Mouse (Mus musculus): Measurements from ENCODE around the gene Rsbn1l.

Gene Rsbn1l

DNA sequence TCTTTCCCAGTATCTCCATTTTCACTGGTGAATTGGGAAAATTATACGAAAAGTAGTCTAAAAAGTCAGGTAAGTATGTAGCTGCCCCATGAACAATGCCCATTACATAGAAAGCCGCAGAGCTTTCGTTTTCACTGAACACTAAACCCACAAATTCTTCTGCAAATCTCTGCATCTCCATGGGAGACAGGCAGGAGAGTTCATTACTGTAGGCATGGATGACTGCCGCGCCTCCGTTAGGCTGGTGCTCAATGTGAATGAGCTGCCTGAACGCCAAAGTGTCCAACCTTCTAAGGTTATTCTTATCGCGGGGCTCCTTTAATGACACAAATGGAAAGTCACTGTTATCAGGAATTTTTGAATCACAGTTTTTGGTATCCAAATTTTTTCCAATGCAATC lies 36.6 kb downstream of the Rsbn1l start:
- in situ Hi-C loops (cut with MboI; ENCODE audit: low pct_unique_long_range_greater_than_20kb in 1 of 2, low sequenced_read_pairs in 2 of 2, unreplicated experiment in 1 of 2): no loop called here

DNA sequence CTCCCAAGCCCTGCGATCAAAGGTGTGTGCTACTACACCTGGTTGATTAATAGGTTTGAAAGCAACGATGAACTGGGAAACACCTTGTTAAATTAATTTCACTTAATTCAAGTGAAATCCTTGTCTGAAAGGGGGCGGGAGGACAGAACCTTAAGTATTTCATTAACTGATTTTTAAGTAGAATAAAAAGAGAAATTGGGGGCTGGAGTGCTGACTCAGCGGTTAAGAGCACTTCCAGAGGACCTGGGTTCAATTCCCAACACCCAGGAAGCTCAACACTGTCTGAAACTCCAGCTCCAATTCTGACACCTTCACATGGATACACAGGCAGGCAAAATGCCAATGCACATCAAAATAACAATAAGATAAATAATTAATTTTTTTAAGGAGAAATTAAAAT lies 37.2 kb downstream of the Rsbn1l start:
- in situ Hi-C loops (cut with MboI; ENCODE audit: low pct_unique_long_range_greater_than_20kb in 1 of 2, low sequenced_read_pairs in 2 of 2, unreplicated experiment in 1 of 2): no loop called here

DNA sequence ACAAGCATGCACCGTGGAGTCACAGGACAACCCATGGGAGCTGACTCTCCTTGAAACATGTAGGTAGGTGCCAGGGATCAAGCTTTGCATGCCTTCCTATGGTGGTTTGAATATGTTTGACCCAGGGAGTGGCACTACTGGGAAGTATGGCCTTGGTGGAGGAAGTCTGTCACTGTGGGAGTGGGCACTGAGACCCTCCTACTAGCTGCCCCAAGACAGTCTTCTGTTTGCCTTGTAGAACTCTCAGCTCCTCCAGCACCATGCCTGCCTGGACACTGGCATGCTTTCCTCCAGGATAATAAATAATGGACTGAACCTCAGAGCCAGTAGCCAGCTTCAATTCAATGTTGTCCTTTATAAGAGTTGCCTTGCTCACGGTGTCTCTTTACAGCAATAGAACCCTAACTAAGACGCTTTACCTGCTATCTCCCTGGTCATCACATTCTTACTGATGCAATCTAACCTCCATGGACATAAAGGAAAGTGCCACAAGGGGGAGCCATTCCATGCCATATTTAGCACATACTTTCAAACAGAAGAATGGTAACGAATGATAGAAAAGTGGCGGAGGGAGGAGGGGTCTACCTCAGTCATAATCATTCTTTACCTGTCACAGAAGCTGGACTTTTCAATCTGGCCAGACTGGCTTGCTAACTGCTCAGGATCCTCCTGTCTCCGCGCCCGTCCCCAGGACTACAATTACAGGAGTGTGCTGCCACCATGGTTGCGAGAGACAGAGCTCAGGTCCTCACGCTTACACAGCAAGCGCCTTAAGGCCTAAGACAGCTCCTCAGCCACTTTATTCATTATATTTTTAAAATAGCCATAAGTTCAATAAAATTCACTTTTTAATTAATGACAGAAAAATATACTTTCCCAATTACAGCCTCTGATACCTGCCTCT lies 42.6 kb downstream of the Rsbn1l start:
- in situ Hi-C loops (cut with MboI; ENCODE audit: low pct_unique_long_range_greater_than_20kb in 1 of 2, low sequenced_read_pairs in 2 of 2, unreplicated experiment in 1 of 2): no loop called here

DNA sequence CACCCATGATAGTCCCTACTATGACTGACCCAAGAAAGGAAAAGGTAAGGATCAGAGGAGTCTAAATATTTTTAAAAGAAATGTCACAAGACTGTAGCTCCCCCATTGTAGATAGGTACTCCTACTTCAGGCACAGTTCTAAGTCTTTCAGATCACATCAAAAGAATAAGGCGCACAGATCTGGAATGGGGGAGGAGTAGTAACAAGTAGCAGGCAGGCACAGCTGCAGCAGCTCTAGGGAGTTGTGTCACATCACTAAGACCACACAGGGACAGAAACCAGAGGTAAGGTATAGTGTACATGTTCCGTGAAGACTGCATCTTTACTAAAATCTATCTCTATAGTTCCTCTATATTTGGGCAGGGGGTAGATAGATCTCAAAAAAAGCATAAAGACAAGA lies 44.5 kb downstream of the Rsbn1l start:
- in situ Hi-C loops (cut with MboI; ENCODE audit: low pct_unique_long_range_greater_than_20kb in 1 of 2, low sequenced_read_pairs in 2 of 2, unreplicated experiment in 1 of 2): no loop called here

DNA sequence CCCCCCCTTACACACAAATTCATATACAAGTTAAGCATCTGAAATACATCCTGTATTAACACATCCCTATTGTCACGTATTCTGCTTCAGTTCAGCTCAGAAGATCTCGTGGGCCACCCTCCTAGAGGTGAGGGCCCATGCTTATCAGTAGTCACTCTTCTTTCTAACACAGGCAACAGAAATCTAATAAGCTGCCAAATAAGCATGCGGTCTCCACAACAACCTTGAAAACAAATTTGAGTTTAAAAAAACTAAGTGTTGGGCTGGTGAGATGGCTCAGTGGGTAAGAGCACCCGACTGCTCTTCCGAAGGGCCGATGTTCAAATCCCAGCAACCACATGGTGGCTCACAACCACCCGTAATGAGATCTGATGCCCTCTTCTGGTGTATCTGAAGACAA lies 50.0 kb downstream of the Rsbn1l start:
- in situ Hi-C loops (cut with MboI; ENCODE audit: low pct_unique_long_range_greater_than_20kb in 1 of 2, low sequenced_read_pairs in 2 of 2, unreplicated experiment in 1 of 2): no loop called here

DNA sequence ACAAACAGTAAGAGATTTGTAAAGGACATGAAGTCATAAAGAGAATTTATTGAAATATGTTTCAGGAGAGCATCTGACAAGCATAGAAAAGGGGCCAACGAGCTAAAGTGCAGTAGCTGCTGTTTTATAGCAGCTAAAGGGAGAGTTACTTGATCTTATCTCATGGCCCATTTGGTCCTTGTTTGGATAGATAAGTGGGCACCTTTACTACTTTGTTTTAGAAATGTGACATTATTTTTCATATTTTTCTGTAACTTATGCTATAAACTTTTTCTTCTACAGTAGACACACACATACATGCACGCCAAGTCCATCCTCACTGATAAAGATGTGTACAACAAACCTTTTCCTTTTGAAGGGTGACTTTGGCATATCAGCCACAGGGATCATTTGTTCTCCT lies 50.8 kb downstream of the Rsbn1l start:
- in situ Hi-C loops (cut with MboI; ENCODE audit: low pct_unique_long_range_greater_than_20kb in 1 of 2, low sequenced_read_pairs in 2 of 2, unreplicated experiment in 1 of 2): no loop called here

DNA sequence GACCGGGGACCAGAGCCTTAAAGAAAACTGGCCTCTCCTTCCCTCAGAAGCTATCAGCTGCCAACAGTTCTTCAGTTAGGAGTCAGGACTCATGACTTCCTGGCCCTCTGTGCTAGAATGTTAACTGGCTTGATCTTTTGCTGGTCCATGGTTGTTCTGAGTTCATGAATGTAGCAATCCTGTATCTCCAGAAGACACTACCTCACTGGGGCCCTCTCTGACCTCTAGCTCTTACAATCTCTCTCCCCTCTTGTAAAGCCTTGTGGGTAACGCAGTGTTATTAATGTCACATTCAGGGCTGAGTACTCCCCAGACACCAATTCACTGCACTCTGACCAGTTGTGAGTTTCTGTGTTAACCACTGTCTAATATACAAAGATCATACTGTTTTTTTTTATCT lies 51.6 kb downstream of the Rsbn1l start:
- in situ Hi-C loops (cut with MboI; ENCODE audit: low pct_unique_long_range_greater_than_20kb in 1 of 2, low sequenced_read_pairs in 2 of 2, unreplicated experiment in 1 of 2): no loop called here

DNA sequence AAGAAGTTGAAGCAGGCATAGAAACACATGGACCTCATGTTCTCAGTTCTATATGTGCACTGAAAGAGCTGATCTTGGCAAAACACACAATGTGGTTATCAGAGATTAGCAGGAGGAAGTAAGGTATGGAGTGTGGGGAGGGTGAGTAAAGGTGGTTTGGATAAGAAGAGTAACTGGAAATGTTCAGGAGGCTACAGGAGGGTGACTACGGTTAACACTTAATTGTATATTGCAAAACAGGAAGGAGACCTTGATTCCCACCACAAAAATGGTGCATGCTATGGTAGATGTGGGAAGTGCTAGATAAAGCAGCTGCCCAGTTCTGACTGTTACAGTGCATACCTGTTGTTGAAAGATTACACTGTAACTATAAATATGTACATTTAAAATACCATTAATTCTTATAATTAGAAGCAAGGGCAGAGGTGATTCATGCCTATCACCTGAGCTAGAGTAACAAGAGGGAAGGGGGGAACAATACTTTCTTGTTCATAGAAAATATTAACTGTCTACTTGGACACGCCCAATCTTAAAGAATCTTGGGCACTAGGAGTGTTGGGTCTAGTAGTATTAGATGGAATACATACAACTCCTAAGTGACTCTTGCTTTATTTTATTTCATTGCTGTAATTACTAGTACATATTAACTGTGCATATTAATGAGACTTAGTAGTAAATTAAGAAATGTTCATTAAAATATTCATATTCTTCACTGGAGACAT lies 58.6 kb downstream of the Rsbn1l start:
- in situ Hi-C loops (cut with MboI; ENCODE audit: low pct_unique_long_range_greater_than_20kb in 1 of 2, low sequenced_read_pairs in 2 of 2, unreplicated experiment in 1 of 2): no loop called here

DNA sequence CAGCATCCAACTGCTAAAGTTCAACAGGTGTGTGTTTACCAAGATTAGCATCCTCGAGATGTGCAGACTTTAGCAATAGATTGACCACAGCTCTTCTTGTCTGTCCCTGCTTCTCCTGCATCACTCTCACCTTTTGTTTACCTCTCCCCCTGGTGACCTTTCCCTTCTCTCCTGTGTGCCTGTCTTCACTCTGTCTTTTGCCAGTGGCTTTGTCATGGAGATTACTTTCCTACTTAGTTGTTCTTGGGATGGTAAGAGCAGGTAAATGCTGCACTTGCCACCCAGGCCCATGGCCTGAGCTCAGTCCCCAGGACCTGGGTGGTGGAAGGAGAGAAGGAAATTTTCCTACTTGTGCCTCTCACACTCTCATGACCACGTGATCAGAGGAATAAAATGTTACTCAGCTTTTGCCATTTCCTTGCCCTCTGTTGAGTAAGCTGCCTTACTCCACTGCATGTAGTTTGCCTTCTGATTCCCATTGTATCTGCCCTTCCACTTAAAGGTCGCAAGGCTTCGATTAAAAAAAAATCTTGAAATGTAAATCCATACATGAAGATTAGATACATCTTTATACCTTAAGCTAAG lies 72.1 kb downstream of the Rsbn1l start:
- in situ Hi-C loops (cut with MboI; ENCODE audit: low pct_unique_long_range_greater_than_20kb in 1 of 2, low sequenced_read_pairs in 2 of 2, unreplicated experiment in 1 of 2): no loop called here

DNA sequence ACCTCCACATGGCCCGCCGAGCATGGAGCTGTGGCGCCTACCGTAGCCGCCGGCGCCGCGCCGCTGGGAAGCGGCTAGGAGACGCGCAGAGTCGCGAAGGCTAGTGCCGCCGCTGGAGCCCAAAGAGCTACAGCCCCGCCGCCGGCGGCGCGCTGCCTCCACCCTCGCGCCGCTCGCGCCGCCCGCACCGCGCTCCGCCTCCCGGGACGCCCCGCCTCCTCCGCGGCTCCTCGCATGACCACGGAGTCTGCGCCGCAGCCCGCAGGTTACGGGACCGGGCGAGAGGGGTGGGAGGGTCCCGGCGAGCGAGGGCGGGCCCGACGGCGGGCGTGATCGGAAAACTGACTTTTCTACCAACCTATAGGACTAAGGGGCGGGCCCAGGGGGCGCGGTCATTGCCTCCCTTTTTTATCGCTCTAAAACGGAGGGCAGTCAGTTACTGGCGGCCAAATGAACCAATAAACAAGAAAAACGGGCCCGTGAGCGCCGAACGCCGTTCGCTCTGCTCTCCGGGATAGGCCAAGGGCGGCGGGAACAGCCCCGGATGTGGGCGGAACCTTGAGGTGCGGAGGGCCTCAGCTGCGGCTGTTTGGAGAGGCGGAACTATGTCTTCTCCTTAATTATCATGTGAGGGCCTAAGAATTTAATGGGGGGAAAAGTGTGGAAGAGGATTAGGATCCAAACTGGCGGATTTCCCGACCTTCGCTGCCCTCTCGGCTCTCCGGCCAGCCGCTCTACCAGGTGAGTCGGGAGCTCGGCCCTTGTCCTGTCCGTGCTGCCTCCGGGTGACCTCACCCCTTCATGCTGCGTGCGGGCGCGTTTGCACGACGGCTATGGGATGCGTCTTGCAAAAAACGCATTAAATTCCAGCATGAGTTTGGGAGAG lies 74.0 kb downstream of the Rsbn1l start, which contains the start of the genes Phtf2 and Tmem60:
Gene Phtf2 (minus strand): TSS at position 210 of the 886 bp plus-strand sequence.
Gene Tmem60 (plus strand): TSS at position 277 of the 886 bp plus-strand sequence.
- in situ Hi-C loops (cut with MboI; ENCODE audit: low pct_unique_long_range_greater_than_20kb in 1 of 2, low sequenced_read_pairs in 2 of 2, unreplicated experiment in 1 of 2): no loop called here

DNA sequence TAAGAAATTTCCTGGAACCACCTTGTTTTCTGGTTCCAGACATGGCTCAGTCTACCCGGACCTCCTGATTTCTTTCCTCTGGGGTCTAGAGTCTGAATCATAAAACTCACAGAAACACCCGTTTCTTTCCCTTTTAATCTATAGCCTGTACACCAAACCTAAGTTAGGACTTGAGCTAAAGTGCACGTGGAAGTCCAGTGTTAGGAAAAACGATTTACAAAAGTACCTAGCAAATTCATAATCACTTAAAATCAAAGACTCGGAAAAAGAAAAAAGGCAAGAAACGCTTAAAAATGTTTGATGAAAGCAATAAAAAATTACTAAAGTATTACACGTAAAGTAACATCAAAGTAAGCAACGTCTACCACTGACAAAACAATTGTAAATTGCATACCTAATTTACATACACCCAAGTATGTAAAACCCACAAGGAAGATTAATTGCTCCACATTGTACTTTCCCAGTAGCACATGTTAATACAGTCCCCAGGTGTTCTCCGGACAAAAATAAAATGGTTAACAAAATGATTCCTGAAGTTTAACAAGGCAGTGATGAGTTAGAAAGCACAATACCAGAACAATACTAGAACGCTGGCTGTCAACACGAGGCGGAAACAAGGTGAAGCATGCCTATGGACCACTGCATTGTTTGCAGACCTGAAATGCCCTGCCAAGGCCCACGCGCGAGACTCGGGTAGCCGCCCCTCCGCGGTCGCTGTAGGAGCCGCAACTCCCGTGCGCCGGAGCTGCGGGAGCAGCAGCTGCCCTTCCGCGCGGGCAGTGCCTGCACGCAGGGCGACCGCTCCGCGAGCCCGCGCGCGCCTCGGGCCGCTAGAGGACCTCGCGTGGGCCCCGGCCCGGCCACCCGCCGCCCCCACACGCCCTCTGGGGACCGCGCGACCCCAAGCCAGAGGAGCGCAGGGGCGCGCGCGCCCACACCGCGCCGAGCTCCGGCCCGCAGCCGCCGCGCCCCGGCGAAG lies 75.1 kb downstream of the Rsbn1l start:
- in situ Hi-C loops (cut with MboI; ENCODE audit: low pct_unique_long_range_greater_than_20kb in 1 of 2, low sequenced_read_pairs in 2 of 2, unreplicated experiment in 1 of 2): no loop called here

DNA sequence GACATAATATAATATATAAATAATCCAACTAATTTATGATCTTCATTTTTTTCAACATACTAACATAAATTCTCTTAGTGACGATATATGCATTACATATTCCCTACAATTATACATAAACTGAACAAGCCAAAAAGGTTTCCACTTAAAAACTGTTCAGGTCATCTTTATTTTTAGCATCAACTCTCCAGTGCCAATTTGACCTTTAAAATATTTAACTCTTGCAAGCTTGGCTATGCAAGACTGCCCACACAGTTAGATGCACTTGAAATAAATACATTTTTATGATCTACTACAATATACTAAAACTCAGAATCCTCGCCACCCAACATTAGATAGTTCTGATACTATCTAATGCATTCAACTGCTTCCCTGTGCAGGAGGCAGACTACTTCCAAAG lies 75.8 kb downstream of the Rsbn1l start:
- in situ Hi-C loops (cut with MboI; ENCODE audit: low pct_unique_long_range_greater_than_20kb in 1 of 2, low sequenced_read_pairs in 2 of 2, unreplicated experiment in 1 of 2): no loop called here

DNA sequence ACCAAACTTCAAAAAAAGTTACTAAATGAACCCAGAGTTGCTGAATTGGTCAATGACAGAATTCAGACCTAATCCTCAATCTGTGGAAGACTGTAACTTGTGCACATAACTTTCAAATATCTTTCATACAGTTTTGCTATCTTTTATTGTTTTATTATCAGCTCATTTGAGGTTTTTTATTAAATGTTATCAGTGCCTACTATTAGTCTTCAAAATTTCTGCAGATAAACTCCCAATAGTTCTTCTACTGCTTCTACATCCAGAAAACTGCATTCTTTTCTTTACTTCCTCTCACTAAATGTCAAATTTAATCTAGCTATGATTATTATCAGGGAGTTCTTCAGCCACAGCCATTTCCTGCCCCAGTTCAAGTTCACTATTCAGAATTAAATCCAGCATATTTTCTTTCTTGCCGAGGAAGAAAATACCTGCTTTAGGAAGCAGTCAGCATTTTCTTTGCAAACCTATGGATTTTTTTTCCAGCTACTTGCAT lies 79.2 kb downstream of the Rsbn1l start:
- in situ Hi-C loops (cut with MboI; ENCODE audit: low pct_unique_long_range_greater_than_20kb in 1 of 2, low sequenced_read_pairs in 2 of 2, unreplicated experiment in 1 of 2): no loop called here

DNA sequence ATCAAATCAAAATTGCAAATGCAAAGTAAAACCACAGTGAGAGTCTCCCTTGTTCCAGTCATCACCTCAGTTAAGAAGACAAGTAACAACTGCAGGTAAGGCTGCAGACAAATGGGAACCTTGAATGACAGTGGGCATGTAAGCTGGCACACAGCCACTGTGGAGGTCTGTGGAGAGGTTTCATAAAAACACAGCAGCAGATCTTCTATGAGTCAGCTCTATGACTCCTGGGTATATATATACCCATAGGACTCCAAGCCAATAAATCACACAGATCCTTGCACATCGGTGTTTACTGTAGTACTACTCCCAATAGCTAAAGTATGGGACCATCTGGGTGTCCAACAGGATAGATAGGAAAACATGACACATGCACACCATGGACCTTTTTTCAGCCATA lies 83.1 kb downstream of the Rsbn1l start:
- in situ Hi-C loops (cut with MboI; ENCODE audit: low pct_unique_long_range_greater_than_20kb in 1 of 2, low sequenced_read_pairs in 2 of 2, unreplicated experiment in 1 of 2): no loop called here

DNA sequence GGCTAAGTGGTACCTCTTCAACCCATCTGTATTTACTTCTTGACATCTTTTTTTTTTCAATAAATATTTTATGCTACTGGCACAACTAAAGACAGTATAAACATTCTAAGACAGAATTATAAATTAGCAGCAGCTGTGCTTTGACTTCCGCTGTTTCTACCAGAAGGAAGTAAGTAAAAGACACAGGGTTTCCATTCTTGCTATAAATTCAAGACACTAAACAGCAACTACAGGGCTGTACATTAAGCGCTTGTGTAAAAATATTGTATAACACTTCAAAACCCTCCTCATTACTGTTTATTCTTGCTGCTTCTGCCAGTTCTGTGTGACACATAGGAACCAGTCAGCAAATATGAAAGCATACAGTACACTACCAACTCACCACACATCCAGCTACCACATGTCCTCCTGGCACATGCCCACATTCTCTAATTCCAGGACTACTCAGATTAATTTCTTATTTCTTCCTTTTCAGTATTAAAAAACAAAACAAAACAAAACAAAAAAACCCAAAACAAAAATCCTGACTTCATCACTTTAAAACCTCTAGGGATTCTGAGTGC lies 90.9 kb downstream of the Rsbn1l start:
- in situ Hi-C loops (cut with MboI; ENCODE audit: low pct_unique_long_range_greater_than_20kb in 1 of 2, low sequenced_read_pairs in 2 of 2, unreplicated experiment in 1 of 2): no loop called here

DNA sequence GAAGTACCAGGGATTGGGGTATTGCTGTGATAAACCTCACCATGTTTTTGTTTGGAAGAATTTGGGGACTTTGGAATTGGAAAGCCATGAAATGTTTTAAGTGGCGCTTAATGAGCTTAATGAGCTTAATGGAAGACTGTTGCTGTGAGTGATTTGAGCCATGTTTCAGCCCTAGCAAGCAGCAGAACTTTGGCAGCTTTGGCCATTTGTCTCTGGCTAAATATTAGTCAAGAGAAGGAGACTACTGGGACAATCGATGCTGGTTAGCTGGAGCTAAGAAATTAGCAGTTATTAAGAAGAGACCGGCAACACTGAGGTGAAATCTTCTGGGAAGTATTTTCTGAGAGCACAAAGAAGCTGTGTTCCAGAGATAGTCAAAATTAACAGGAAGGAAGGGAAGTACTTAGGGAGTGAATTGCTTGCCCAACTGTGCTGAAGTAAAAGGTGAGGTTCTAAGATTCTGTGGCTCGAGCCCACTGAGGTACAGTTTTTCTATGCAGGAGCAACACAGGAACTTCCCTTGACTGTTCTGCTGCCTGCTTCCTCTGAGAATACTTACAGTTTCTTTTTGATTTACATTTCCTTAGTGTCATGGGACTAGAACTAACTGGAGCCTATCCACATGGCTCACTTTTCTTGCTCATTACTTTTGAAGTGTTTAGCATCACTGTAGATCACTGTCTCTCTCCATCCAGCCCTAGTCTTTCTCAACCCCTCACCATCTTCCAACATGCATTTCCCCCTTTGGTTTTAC lies 91.8 kb downstream of the Rsbn1l start:
- in situ Hi-C loops (cut with MboI; ENCODE audit: low pct_unique_long_range_greater_than_20kb in 1 of 2, low sequenced_read_pairs in 2 of 2, unreplicated experiment in 1 of 2): no loop called here
